Mouse (Mus musculus): ENCODE results near the gene Fbp1. TPM values are rescaled to one million over a fixed set of nuclear protein-coding genes. Genes with fewer than 3 reads are reported as not detected.

Gene Fbp1
- total and polyA plus RNA-seq, 2 experiments from 2014 or later: 0.18 to 1.2 TPM

DNA sequence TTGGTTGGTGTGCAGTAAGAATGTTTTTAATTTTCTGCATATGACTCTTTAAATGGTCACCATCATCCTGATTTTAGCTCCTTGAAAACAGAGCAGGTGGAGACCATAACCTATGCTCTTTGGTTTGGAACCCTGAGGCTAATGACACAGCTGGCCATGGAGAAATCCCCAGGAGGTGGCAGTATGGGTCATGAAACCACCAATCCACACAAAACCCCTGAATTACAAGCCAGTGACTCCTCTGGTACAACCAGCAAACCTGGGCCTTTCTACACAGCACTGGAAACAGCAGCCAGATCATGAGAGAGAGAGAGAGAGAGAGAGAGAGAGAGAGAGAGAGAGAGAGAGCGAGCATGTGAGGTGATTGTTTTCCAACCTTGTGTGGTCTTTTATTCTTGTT is 38.4 kb upstream of the Fbp1 start:
- peak; percentile 65 for DNase-seq (ENCODE audit: low spot score)
- ATAC-seq (ENCODE audit: insufficient read depth, low read depth): peak; percentile 47; the same call in 1 of the 2 replicates
- Histone ChIP-seq H3K27me3 (ENCODE audit: control insufficient read depth, insufficient read depth, low read length) (no peaks in the 10 kb centered on the region), H3K36me3 (replicated peaks; ENCODE audit: control insufficient read depth, insufficient read depth, low read length) (no peaks in the 10 kb centered on the region), H3K4me3 (ENCODE audit: low read depth, low read length) (no peak overlapping the region), H3K4me2 (ENCODE audit: low read depth, low read length) (no peak overlapping the region), H3K27ac (ENCODE audit: low read depth) (no peak overlapping the region), H3K9ac (replicated peaks; ENCODE audit: low read depth, low read length) (no peak overlapping the region), H3K9me3 (replicated peaks; ENCODE audit: control insufficient read depth, low read length) (no peaks in the 10 kb centered on the region), H3K4me1 (ENCODE audit: control insufficient read depth, insufficient read depth) (no peaks in the 10 kb centered on the region)
- 71% methylated on average over 1 of the region's 1 CpGs for WGBS
- TF ChIP-seq EP300 (IDR thresholded peaks at IDR 0.05; ENCODE audit: low read depth) (no peak), CTCF (IDR thresholded peaks at IDR 0.05; ENCODE audit: low read depth) (peak; percentile 72)

DNA sequence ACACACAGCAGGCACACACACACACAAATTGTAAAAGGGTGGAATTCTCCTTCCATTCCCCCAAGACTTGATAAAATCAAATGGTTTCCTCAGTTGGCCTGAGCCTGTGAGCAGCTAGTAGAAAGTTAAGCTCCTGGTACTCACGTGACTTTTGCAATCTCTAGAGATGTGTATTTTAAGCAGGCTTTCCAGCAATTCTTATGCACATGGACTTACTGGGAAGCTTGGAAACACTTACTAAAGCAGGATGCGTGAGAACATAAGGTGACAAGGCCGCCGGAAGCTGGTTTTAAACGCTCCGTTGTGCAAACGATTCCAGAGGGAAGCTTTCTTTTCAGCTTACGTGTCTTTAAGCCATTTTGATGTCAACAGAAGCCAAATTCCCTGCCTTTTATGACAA is 35.1 kb upstream of the Fbp1 start:
- TF ChIP-seq CTCF (IDR thresholded peaks at IDR 0.05; ENCODE audit: low read depth) (no peak), EP300 (IDR thresholded peaks at IDR 0.05; ENCODE audit: low read depth) (no peak)
- Histone ChIP-seq H3K27me3 (ENCODE audit: control insufficient read depth, insufficient read depth, low read length) (no peaks in the 10 kb centered on the region), H3K9me3 (replicated peaks; ENCODE audit: control insufficient read depth, low read length) (no peaks in the 10 kb centered on the region), H3K36me3 (replicated peaks; ENCODE audit: control insufficient read depth, insufficient read depth, low read length) (no peaks in the 10 kb centered on the region), H3K4me1 (ENCODE audit: control insufficient read depth, insufficient read depth) (no peaks in the 10 kb centered on the region), H3K4me3 (ENCODE audit: low read depth, low read length) (no peak overlapping the region), H3K4me2 (ENCODE audit: low read depth, low read length) (no peak overlapping the region), H3K27ac (ENCODE audit: low read depth) (no peak overlapping the region), H3K9ac (replicated peaks; ENCODE audit: low read depth, low read length) (no peak overlapping the region)
- ATAC-seq (ENCODE audit: insufficient read depth, low read depth) (peak; percentile 54; the same call in 1 of the 2 replicates), DNase-seq (ENCODE audit: low spot score) (peak; percentile 45)
- 52% methylated on average over 8 of the region's 8 CpGs for WGBS

DNA sequence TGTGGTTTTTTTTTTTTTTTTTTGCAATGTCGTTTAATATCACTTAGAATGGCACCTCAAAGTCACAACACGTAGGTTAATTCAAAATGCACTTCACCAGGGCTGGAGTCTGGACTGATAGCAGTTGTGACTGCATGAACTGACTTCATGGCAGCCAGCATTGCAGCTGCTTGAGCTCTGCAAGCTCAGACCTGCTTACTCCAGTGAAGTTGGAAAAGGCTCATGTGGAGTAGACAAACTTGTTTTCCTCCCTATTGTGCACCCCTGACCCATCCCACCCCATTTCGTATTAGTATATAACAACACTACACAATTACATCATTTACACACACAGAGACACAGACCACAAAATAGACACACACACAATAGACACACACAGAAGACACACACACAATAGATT is 34.6 kb upstream of the Fbp1 start:
- no peak for ATAC-seq (ENCODE audit: insufficient read depth, low read depth)

DNA sequence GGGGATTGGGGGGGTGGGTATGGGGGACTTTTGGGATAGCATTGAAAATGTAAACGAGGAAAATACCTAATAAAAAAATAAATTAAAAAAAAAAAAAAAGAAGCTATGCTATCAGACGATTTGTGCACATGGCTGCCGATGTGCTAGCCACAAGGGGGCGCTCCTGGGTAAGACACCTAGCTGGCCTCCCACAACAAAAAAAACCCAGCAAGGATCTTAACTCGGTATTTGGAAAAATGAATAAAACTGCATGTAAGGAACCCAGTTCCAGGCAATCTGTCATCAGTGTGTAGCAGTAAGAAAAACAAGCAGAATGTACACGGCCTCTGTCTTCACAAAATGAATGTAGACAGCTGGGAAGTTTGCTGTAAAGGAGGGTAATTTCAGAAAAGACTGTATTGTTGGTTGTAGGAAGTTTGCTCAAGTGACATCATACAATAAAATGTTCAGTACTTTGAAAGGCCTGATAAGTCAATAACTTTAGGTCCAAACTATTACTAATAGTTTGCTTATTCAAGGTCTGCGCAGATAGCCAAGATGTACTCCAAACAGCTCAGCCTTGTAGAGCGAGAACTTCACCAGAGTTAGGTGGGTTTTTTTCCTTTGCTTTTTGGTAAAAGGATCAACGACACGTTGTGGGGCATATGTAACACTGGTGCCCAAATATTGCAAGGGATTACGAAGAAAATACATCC is 31.7 kb upstream of the Fbp1 start:
- ATAC-seq (ENCODE audit: insufficient read depth, low read depth) (no peak), DNase-seq (ENCODE audit: low spot score) (peak; percentile 37)
- Histone ChIP-seq H3K27me3 (ENCODE audit: control insufficient read depth, insufficient read depth, low read length) (no peaks in the 10 kb centered on the region), H3K36me3 (replicated peaks; ENCODE audit: control insufficient read depth, insufficient read depth, low read length) (no peaks in the 10 kb centered on the region), H3K27ac (ENCODE audit: low read depth) (no peak overlapping the region), H3K9me3 (replicated peaks; ENCODE audit: control insufficient read depth, low read length) (no peaks in the 10 kb centered on the region), H3K4me2 (ENCODE audit: low read depth, low read length) (no peak overlapping the region), H3K4me1 (ENCODE audit: control insufficient read depth, insufficient read depth) (no peaks in the 10 kb centered on the region), H3K9ac (replicated peaks; ENCODE audit: low read depth, low read length) (no peak overlapping the region), H3K4me3 (ENCODE audit: low read depth, low read length) (no peak overlapping the region)
- TF ChIP-seq EP300 (IDR thresholded peaks at IDR 0.05; ENCODE audit: low read depth): no peak
- peak; percentile 69 for TF ChIP-seq CTCF (IDR thresholded peaks at IDR 0.05; ENCODE audit: low read depth)
- 33% methylated on average over 11 of the region's 11 CpGs for WGBS

More for the DNA sequence above, 34.6 kb upstream of the Fbp1 start:
- TF ChIP-seq CTCF (IDR thresholded peaks at IDR 0.05; ENCODE audit: low read depth) (no peak), EP300 (IDR thresholded peaks at IDR 0.05; ENCODE audit: low read depth) (no peak)
- 56% methylated on average over 3 of the region's 3 CpGs for WGBS
- H3K9me3 ChIP-seq (replicated peaks; ENCODE audit: control insufficient read depth, low read length): no peaks in the 10 kb centered on the region
- no peak overlapping the region for H3K27ac ChIP-seq (ENCODE audit: low read depth)
- no peaks in the 10 kb centered on the region for H3K27me3 ChIP-seq (ENCODE audit: control insufficient read depth, insufficient read depth, low read length)
- H3K4me2 ChIP-seq (ENCODE audit: low read depth, low read length): no peak overlapping the region
- H3K9ac ChIP-seq (replicated peaks; ENCODE audit: low read depth, low read length): no peak overlapping the region
- no peak overlapping the region for H3K4me3 ChIP-seq (ENCODE audit: low read depth, low read length)
- no peaks in the 10 kb centered on the region for H3K36me3 ChIP-seq (replicated peaks; ENCODE audit: control insufficient read depth, insufficient read depth, low read length)
- DNase-seq (ENCODE audit: low spot score): no peak
- no peaks in the 10 kb centered on the region for H3K4me1 ChIP-seq (ENCODE audit: control insufficient read depth, insufficient read depth)

DNA sequence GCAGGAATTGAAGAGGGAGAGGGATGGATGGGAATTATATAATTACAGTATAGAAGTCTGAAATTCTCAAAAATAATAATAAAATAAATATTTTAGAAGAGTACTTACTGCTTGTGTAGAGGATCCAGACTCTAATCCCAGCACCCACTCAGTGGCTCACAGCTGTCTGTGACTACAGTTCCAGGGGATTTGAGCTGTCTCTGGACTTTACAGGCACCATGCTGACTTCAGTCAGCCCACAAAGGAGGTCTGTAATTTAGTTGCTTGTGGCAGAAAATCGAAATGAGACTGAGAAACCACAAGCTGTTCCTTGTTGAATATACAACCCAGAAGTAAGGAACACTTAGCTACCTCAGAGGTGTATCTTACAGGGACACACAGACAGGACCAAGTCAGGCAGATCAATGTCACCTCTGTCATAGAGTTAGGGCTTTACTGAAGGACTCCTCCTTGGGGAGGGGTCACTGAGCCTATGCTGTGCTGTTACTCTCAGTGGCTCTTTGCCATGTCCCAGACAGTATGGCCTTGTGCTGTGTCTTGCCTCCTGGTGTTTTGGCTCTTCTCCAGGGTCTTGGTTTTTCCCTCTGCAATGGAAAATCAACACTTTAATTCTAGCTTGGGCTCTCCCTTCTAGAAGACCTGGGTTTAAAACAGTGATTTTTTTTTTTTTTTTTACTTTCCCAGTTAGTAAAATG is 29.5 kb upstream of the Fbp1 start:
- no peak overlapping the region for H3K27ac ChIP-seq (ENCODE audit: low read depth)
- no peak for TF ChIP-seq CTCF (IDR thresholded peaks at IDR 0.05; ENCODE audit: low read depth)
- no peak for TF ChIP-seq EP300 (IDR thresholded peaks at IDR 0.05; ENCODE audit: low read depth)
- DNase-seq (ENCODE audit: low spot score): no peak
- no peaks in the 10 kb centered on the region for H3K36me3 ChIP-seq (replicated peaks; ENCODE audit: control insufficient read depth, insufficient read depth, low read length)
- H3K4me1 ChIP-seq (ENCODE audit: control insufficient read depth, insufficient read depth): no peaks in the 10 kb centered on the region
- ATAC-seq (ENCODE audit: insufficient read depth, low read depth): no peak
- H3K9me3 ChIP-seq (replicated peaks; ENCODE audit: control insufficient read depth, low read length): no peaks in the 10 kb centered on the region
- 52% methylated on average over 1 of the region's 1 CpGs for WGBS
- H3K27me3 ChIP-seq (ENCODE audit: control insufficient read depth, insufficient read depth, low read length): no peaks in the 10 kb centered on the region
- H3K9ac ChIP-seq (replicated peaks; ENCODE audit: low read depth, low read length): no peak overlapping the region
- H3K4me3 ChIP-seq (ENCODE audit: low read depth, low read length): no peak overlapping the region
- H3K4me2 ChIP-seq (ENCODE audit: low read depth, low read length): no peak overlapping the region

Data from heart, postnatal 0 days (tissue).